Mouse (Mus musculus) neural tube, embryonic 12.5 days (tissue): ENCODE data around the gene Cntnap5c. TPM values are rescaled to one million over a fixed set of nuclear protein-coding genes. Genes with fewer than 3 reads are reported as not detected.
A peak's percentile ranks its signal among the peaks of the same experiment; 100 is the strongest.

Source experiments
- ATAC-seq: fragments of 200-750 bp; cut with Nextera tagmentation; 2 replicates; pipeline ENCODE4 v1.8.0; 2017; ENCODE audit warnings: low read depth, mild to moderate bottlenecking, moderate TSS enrichment, moderate library complexity; ENCODE audit not compliant: low FRiP score
- H3K27ac ChIP-seq: fragments of 300-500 bp; sonication (generic); 2 replicates; pipeline ENCODE4 v1.5.1; 2016
- H3K27me3 ChIP-seq: fragments of 300-500 bp; sonication (generic); replicated peaks from 2 replicates; pipeline ENCODE4 v1.6.1; 2016; ENCODE audit warnings: mild to moderate bottlenecking
- H3K36me3 ChIP-seq: fragments of 300-500 bp; sonication (generic); 2 replicates; pipeline ENCODE4 v1.6.1; 2016; ENCODE audit warnings: mild to moderate bottlenecking
- H3K4me1 ChIP-seq: fragments of 300-500 bp; sonication (generic); 2 replicates; pipeline ENCODE4 v1.6.1; 2016
- H3K4me2 ChIP-seq: fragments of 300-500 bp; sonication (generic); replicated peaks from 2 replicates; pipeline ENCODE4 v1.6.1; 2016; ENCODE audit warnings: mild to moderate bottlenecking
- H3K4me3 ChIP-seq: fragments of 300-500 bp; sonication (generic); 2 replicates; pipeline ENCODE4 v1.5.1; 2016
- H3K9ac ChIP-seq: fragments of 300-500 bp; sonication (generic); 2 replicates; pipeline ENCODE4 v1.6.1; 2016; ENCODE audit warnings: mild to moderate bottlenecking
- H3K9me3 ChIP-seq: fragments of 300-500 bp; sonication (generic); 2 replicates; pipeline ENCODE4 v1.6.1; 2016; ENCODE audit warnings: mild to moderate bottlenecking
- WGBS: fragments of 180-500 bp; shearing (Covaris S2); methylation state at CpG from one replicate; pipeline ENCODE4 v1.1.7; 2016; 5-methylcytosine and 5-hydroxymethylcytosine counted together
- polyA plus RNA-seq: library from polyadenylated mRNA; unstranded; fragments of >200 nt; fragmentation: Nextera tagmentation; extraction: Ambion mirVana; gene quantifications from 2 replicates; pipeline ENCODE4 v1.2.1, GENCODE M21; 2016

The Cntnap5c gene
- polyA plus RNA-seq, 1 experiment from 2014 or later = 0.42 TPM

GRCm38 (mm10) chr17:58069912-58070311 is 300.5 kb downstream of the Cntnap5c start:
- WGBS = 86% methylated on average over 7 of the region's 7 CpGs
- H3K9me3 ChIP-seq = no peaks in the 10 kb centered on the region
- no peaks in the 10 kb centered on the region for H3K36me3 ChIP-seq
- no peak overlapping the region for H3K4me2 ChIP-seq
- no peaks in the 10 kb centered on the region for H3K4me1 ChIP-seq
- H3K27ac ChIP-seq = no peak overlapping the region
- no peaks in the 10 kb centered on the region for H3K27me3 ChIP-seq
- no peak overlapping the region for H3K4me3 ChIP-seq
- ATAC-seq = no peak
- no peak overlapping the region for H3K9ac ChIP-seq

- no CpG with 5 or more reads among the region's 1 CpGs for WGBS
- H3K4me1 ChIP-seq = no peaks in the 10 kb centered on the region
Measured at GRCm38 (mm10) chr17:58082676-58083075, 313.3 kb downstream of the Cntnap5c start.

GRCm38 (mm10) chr17:58104505-58104904 is 335.1 kb downstream of the Cntnap5c start:
- ATAC-seq = no peak
- no peak overlapping the region for H3K4me2 ChIP-seq
- 68% methylated on average over 2 of the region's 2 CpGs for WGBS
- H3K9ac ChIP-seq = no peak overlapping the region
- no peaks in the 10 kb centered on the region for H3K27me3 ChIP-seq
- H3K9me3 ChIP-seq = no peaks in the 10 kb centered on the region
- H3K36me3 ChIP-seq = no peaks in the 10 kb centered on the region
- no peak overlapping the region for H3K27ac ChIP-seq
- H3K4me1 ChIP-seq = no peaks in the 10 kb centered on the region
- no peak overlapping the region for H3K4me3 ChIP-seq

More at GRCm38 (mm10) chr17:58082676-58083075, 313.3 kb downstream of the Cntnap5c start:
- H3K4me2 ChIP-seq = no peak overlapping the region
- no peak overlapping the region for H3K27ac ChIP-seq
- H3K9me3 ChIP-seq = no peaks in the 10 kb centered on the region
- H3K4me3 ChIP-seq = no peak overlapping the region
- H3K27me3 ChIP-seq = no peaks in the 10 kb centered on the region
- H3K36me3 ChIP-seq = no peaks in the 10 kb centered on the region
- no peak overlapping the region for H3K9ac ChIP-seq
- no peak for ATAC-seq

- WGBS = 88% methylated on average over 3 of the region's 3 CpGs
- H3K36me3 ChIP-seq = no peaks in the 10 kb centered on the region
- H3K4me3 ChIP-seq = no peak overlapping the region
- no peak overlapping the region for H3K4me2 ChIP-seq
- no peaks in the 10 kb centered on the region for H3K9me3 ChIP-seq
- H3K4me1 ChIP-seq = no peaks in the 10 kb centered on the region
- H3K9ac ChIP-seq = no peak overlapping the region
- H3K27me3 ChIP-seq = no peaks in the 10 kb centered on the region
- no peak for ATAC-seq
- no peak overlapping the region for H3K27ac ChIP-seq
Measured at GRCm38 (mm10) chr17:58107901-58108300, 338.5 kb downstream of the Cntnap5c start.

GRCm38 (mm10) chr17:58108335-58108734 is 339.0 kb downstream of the Cntnap5c start:
- no peaks in the 10 kb centered on the region for H3K36me3 ChIP-seq
- ATAC-seq = no peak
- H3K9ac ChIP-seq = no peak overlapping the region
- no peaks in the 10 kb centered on the region for H3K9me3 ChIP-seq
- H3K27ac ChIP-seq = no peak overlapping the region
- H3K4me1 ChIP-seq = no peaks in the 10 kb centered on the region
- H3K4me3 ChIP-seq = no peak overlapping the region
- H3K27me3 ChIP-seq = no peaks in the 10 kb centered on the region
- WGBS = 71% methylated on average over 1 of the region's 1 CpGs
- no peak overlapping the region for H3K4me2 ChIP-seq

GRCm38 (mm10) chr17:58187171-58187570 is 417.8 kb downstream of the Cntnap5c start:
- Histone ChIP-seq H3K9me3 (no peaks in the 10 kb centered on the region), H3K4me3 (no peak overlapping the region), H3K4me1 (no peaks in the 10 kb centered on the region), H3K9ac (no peak overlapping the region), H3K36me3 (no peaks in the 10 kb centered on the region), H3K27me3 (no peaks in the 10 kb centered on the region), H3K4me2 (no peak overlapping the region), H3K27ac (no peak overlapping the region)
- no peak for ATAC-seq
- 88% methylated on average over 1 of the region's 1 CpGs for WGBS

GRCm38 (mm10) chr17:58201148-58201547 is 431.8 kb downstream of the Cntnap5c start:
- 89% methylated on average over 2 of the region's 2 CpGs for WGBS
- no peak for ATAC-seq

GRCm38 (mm10) chr17:58268058-58268457 is 498.7 kb downstream of the Cntnap5c start:
- no peaks in the 10 kb centered on the region for H3K9me3 ChIP-seq
- H3K27ac ChIP-seq = no peak overlapping the region
- H3K9ac ChIP-seq = no peak overlapping the region
- ATAC-seq = no peak
- WGBS = 88% methylated on average over 2 of the region's 2 CpGs
- H3K36me3 ChIP-seq = no peaks in the 10 kb centered on the region
- H3K4me1 ChIP-seq = no peaks in the 10 kb centered on the region
- H3K27me3 ChIP-seq = no peaks in the 10 kb centered on the region
- H3K4me2 ChIP-seq = no peak overlapping the region
- no peak overlapping the region for H3K4me3 ChIP-seq

More at GRCm38 (mm10) chr17:58201148-58201547, 431.8 kb downstream of the Cntnap5c start:
- Histone ChIP-seq H3K4me1 (no peaks in the 10 kb centered on the region), H3K36me3 (no peaks in the 10 kb centered on the region), H3K4me2 (no peak overlapping the region), H3K9me3 (no peaks in the 10 kb centered on the region), H3K9ac (no peak overlapping the region), H3K4me3 (no peak overlapping the region), H3K27me3 (no peaks in the 10 kb centered on the region), H3K27ac (no peak overlapping the region)

- WGBS = 87% methylated on average over 6 of the region's 6 CpGs
Measured at GRCm38 (mm10) chr17:58351310-58351709, 581.9 kb downstream of the Cntnap5c start.

GRCm38 (mm10) chr17:58356224-58356623 is 586.9 kb downstream of the Cntnap5c start:
- Histone ChIP-seq H3K9ac (no peak overlapping the region), H3K27ac (no peak overlapping the region), H3K9me3 (no peaks in the 10 kb centered on the region), H3K4me2 (no peak overlapping the region), H3K4me1 (no peaks in the 10 kb centered on the region), H3K36me3 (no peaks in the 10 kb centered on the region), H3K4me3 (no peak overlapping the region), H3K27me3 (no peaks in the 10 kb centered on the region)
- WGBS = 70% methylated on average over 2 of the region's 2 CpGs
- ATAC-seq = no peak

More at GRCm38 (mm10) chr17:58351310-58351709, 581.9 kb downstream of the Cntnap5c start:
- H3K27me3 ChIP-seq = no peaks in the 10 kb centered on the region
- no peak overlapping the region for H3K9ac ChIP-seq
- H3K4me3 ChIP-seq = no peak overlapping the region
- no peak for ATAC-seq
- no peaks in the 10 kb centered on the region for H3K36me3 ChIP-seq
- no peaks in the 10 kb centered on the region for H3K9me3 ChIP-seq
- no peaks in the 10 kb centered on the region for H3K4me1 ChIP-seq
- no peak overlapping the region for H3K4me2 ChIP-seq
- H3K27ac ChIP-seq = no peak overlapping the region

- 58% methylated on average over 4 of the region's 4 CpGs for whole genome bisulfite sequencing
- ATAC-seq = peak; percentile 71
- Histone ChIP-seq H3K4me3 (no peak overlapping the region), H3K27me3 (no peaks in the 10 kb centered on the region), H3K9ac (no peak overlapping the region), H3K27ac (no peak overlapping the region), H3K4me2 (no peak overlapping the region), H3K9me3 (no peaks in the 10 kb centered on the region), H3K36me3 (no peaks in the 10 kb centered on the region), H3K4me1 (no peaks in the 10 kb centered on the region)
Measured at GRCm38 (mm10) chr17:58363582-58364267, 594.4 kb downstream of the Cntnap5c start.

- no peak overlapping the region for H3K27ac ChIP-seq
- no peaks in the 10 kb centered on the region for H3K4me1 ChIP-seq
- H3K9me3 ChIP-seq = no peaks in the 10 kb centered on the region
- H3K27me3 ChIP-seq = no peaks in the 10 kb centered on the region
- no peak for ATAC-seq
- H3K36me3 ChIP-seq = no peaks in the 10 kb centered on the region
- no peak overlapping the region for H3K4me2 ChIP-seq
- no peak overlapping the region for H3K9ac ChIP-seq
- H3K4me3 ChIP-seq = no peak overlapping the region
Measured at GRCm38 (mm10) chr17:58370089-58370488, 600.7 kb downstream of the Cntnap5c start.

- Histone ChIP-seq H3K36me3 (no peaks in the 10 kb centered on the region), H3K27me3 (no peaks in the 10 kb centered on the region), H3K27ac (no peak overlapping the region), H3K9me3 (no peaks in the 10 kb centered on the region), H3K4me3 (no peak overlapping the region), H3K4me1 (no peaks in the 10 kb centered on the region), H3K4me2 (no peak overlapping the region), H3K9ac (no peak overlapping the region)
- no peak for ATAC-seq
Measured at GRCm38 (mm10) chr17:58407769-58408168, 638.4 kb downstream of the Cntnap5c start.
